Mouse (Mus musculus): ENCODE data around the gene Stx8. TPM values are rescaled to one million over a fixed set of nuclear protein-coding genes. Genes with fewer than 3 reads are reported as not detected.

The Stx8 gene
- total and polyA plus RNA-seq, 2 experiments from 2014 or later: 13.2 to 63.6 TPM

DNA sequence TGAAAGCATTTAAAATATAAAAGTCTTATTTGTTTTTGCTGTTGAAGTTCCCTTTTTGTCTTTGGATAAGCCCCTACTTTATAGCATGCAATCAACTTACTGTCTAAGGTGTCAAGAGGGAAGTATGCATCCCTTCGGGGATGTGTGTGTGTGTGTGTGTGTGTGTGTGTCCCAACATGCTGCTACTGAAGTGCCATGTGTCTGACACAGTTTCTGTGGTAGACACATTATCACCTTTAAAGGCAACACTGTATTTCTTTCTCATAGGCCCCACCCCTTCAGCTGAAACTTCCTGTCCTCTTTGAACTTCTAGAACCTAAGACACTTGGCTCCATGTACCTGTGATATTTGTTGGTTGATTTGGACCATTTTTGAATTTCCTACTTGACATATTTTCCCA, 235.1 kb downstream of the Stx8 start:
- H3K9ac ChIP-seq (replicated peaks; ENCODE audit: low read length, poor library complexity, severe bottlenecking): no peak overlapping the region
- no peak overlapping the region for H3K27ac ChIP-seq (ENCODE audit: low read depth, low read length)
- DNase-seq (ENCODE audit: low spot score): no peak
- H3K27me3 ChIP-seq (ENCODE audit: insufficient read depth, low read length): no peaks in the 10 kb centered on the region
- no peak for TF ChIP-seq CTCF (IDR thresholded peaks at IDR 0.05)
- no peak overlapping the region for H3K4me3 ChIP-seq (ENCODE audit: low read depth, low read length)
- H3K36me3 ChIP-seq (ENCODE audit: insufficient read depth, low read length): no peaks in the 10 kb centered on the region
- H3K9me3 ChIP-seq (ENCODE audit: low read length): no peaks in the 10 kb centered on the region
- no peak for ATAC-seq (ENCODE audit: low FRiP score)
- 0 out of 2 replicates have a peak, but pooled peaks cover under 1% of the 10 kb centered on the region for H3K4me1 ChIP-seq (ENCODE audit: insufficient read depth, low read length)
- 93% methylated on average over 1 of the region's 1 CpGs for WGBS
- H3K4me2 ChIP-seq (ENCODE audit: low read depth, low read length, poor library complexity, severe bottlenecking): no peak overlapping the region

DNA sequence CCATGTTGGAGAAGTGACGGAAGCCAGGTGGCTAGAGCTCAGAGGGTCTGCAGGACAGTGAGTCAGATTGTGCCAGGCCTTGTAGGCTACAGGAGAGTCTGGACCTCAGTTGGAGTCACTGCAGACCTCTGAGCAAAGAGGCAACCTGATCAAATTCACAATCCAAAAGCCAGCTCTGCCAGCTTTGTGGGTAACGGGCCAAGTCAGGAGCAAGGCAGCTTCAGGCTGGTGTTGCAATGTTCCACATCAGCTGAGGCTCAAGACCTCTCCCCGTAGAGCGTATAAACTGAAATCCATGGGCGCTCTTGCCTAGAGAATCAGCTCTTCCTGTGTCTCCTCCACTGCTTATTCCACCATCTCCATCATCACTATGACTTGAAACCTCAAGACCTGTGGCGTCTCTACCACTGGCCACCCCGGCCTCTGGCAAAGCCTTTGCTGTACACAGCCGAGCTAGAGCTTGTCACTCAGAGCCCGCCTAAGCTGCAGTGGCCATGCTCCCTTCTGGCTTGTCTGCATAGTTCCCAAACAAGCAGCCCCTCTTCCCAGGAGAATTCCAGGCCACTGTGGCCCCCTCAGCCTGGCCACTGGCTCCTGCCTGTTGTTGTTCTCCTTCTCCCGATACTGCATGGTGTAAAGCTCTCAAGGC, 235.9 kb downstream of the Stx8 start:
- H3K36me3 ChIP-seq (ENCODE audit: insufficient read depth, low read length): no peaks in the 10 kb centered on the region
- TF ChIP-seq CTCF (IDR thresholded peaks at IDR 0.05): no peak
- no peaks in the 10 kb centered on the region for H3K9me3 ChIP-seq (ENCODE audit: low read length)
- no peaks in the 10 kb centered on the region for H3K27me3 ChIP-seq (ENCODE audit: insufficient read depth, low read length)
- no peak overlapping the region for H3K4me2 ChIP-seq (ENCODE audit: low read depth, low read length, poor library complexity, severe bottlenecking)
- no peak overlapping the region for H3K27ac ChIP-seq (ENCODE audit: low read depth, low read length)
- WGBS: 74% methylated on average over 10 of the region's 10 CpGs
- H3K4me3 ChIP-seq (ENCODE audit: low read depth, low read length): no peak overlapping the region
- no peaks in the 10 kb centered on the region for H3K4me1 ChIP-seq (ENCODE audit: insufficient read depth, low read length)
- H3K9ac ChIP-seq (replicated peaks; ENCODE audit: low read length, poor library complexity, severe bottlenecking): no peak overlapping the region
- DNase-seq (ENCODE audit: low spot score) (no peak), ATAC-seq (ENCODE audit: low FRiP score) (no peak)

DNA sequence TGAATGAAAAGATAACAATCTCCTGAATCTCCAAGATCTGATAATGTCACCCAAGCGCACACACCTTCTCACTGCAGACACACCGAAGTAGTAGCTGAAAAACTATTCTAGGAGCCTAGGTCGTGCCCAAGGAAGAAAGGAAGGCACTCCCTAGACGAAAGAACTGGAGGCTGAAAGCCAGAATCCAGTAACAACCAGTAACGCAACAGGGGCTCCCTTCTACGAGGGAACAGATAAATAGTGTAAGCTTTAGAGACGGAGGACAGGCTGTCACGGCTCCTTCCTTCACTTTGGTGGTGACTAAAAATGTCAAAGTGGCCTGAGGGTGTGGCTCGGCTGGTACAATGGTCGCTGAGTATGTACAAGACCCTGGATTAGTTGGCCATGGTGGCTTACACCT, 236.6 kb downstream of the Stx8 start:
- H3K9me3 ChIP-seq (ENCODE audit: low read length): no peaks in the 10 kb centered on the region
- DNase-seq (ENCODE audit: low spot score) (no peak), ATAC-seq (ENCODE audit: low FRiP score) (no peak)
- no peak for TF ChIP-seq CTCF (IDR thresholded peaks at IDR 0.05)
- H3K9ac ChIP-seq (replicated peaks; ENCODE audit: low read length, poor library complexity, severe bottlenecking): no peak overlapping the region
- 46% methylated on average over 10 of the region's 10 CpGs for WGBS
- no peak overlapping the region for H3K4me2 ChIP-seq (ENCODE audit: low read depth, low read length, poor library complexity, severe bottlenecking)
- no peaks in the 10 kb centered on the region for H3K4me1 ChIP-seq (ENCODE audit: insufficient read depth, low read length)
- no peak overlapping the region for H3K27ac ChIP-seq (ENCODE audit: low read depth, low read length)
- no peak overlapping the region for H3K4me3 ChIP-seq (ENCODE audit: low read depth, low read length)
- H3K36me3 ChIP-seq (ENCODE audit: insufficient read depth, low read length): no peaks in the 10 kb centered on the region
- H3K27me3 ChIP-seq (ENCODE audit: insufficient read depth, low read length): no peaks in the 10 kb centered on the region

DNA sequence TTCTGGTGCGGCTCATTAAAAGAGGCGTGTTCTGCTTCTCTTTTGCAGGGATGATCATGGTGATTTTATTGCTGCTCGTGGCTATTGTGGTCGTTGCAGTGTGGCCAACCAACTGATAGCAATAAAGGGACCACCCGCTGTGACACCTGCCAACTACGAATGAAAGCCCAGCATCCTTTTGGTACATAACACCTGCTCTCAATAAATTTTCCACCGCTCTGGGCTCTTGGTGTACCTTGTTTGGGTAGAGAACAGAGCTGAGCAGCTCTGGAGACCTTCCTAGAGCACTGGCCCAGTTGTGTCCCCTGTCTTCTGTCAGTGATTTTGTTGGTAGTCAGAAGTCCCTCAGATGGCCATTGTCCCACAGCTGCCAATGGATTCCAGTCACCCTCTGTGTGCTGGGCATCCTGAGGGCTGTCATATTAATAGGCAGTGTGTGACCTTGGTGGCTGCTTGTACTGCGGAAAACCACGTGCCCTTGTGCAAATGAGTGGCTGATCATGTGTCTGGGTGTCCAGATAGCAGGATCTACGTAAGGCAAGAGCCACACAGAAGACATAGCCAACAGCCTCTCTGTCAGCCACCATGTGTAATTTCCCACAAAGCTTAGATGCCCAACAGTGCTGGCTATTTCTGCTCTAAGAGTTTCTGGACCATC, 237.8 kb downstream of the Stx8 start:
- Histone ChIP-seq H3K36me3 (ENCODE audit: insufficient read depth, low read length) (no peaks in the 10 kb centered on the region), H3K9ac (replicated peaks; ENCODE audit: low read length, poor library complexity, severe bottlenecking) (no peak overlapping the region), H3K4me1 (ENCODE audit: insufficient read depth, low read length) (0 out of 2 replicates have a peak, but pooled peaks cover 3% of the 10 kb centered on the region), H3K27me3 (ENCODE audit: insufficient read depth, low read length) (no peaks in the 10 kb centered on the region), H3K4me2 (ENCODE audit: low read depth, low read length, poor library complexity, severe bottlenecking) (no peak overlapping the region), H3K27ac (ENCODE audit: low read depth, low read length) (no peak overlapping the region), H3K9me3 (ENCODE audit: low read length) (no peaks in the 10 kb centered on the region), H3K4me3 (ENCODE audit: low read depth, low read length) (no peak overlapping the region)
- DNase-seq (ENCODE audit: low spot score) (no peak), ATAC-seq (ENCODE audit: low FRiP score) (no peak)
- 80% methylated on average over 10 of the region's 10 CpGs for WGBS
- no peak for TF ChIP-seq CTCF (IDR thresholded peaks at IDR 0.05)

DNA sequence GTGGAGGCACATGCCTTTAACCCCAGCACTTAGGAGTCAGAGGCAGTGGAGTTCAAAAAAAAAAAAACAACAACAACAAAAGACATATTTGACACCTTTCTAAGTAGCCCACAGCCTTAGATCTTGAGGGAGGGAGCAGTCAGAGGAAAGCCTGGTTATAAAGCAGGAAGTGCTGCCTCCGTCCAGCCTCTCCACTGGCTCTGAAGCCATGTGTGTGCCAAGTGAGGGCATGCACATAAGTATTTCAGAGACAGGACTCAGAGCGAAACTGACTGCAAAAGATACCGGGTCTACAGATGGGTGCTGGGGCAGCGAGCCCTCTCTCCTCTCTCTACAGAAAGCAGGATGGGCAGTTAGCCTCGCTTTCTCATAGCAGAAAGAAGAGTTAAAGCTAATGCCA, 238.4 kb downstream of the Stx8 start:
- Histone ChIP-seq H3K4me3 (ENCODE audit: low read depth, low read length) (no peak overlapping the region), H3K9me3 (ENCODE audit: low read length) (no peaks in the 10 kb centered on the region), H3K4me2 (ENCODE audit: low read depth, low read length, poor library complexity, severe bottlenecking) (no peak overlapping the region), H3K4me1 (ENCODE audit: insufficient read depth, low read length) (0 out of 2 replicates have a peak, but pooled peaks cover 3% of the 10 kb centered on the region), H3K27ac (ENCODE audit: low read depth, low read length) (no peak overlapping the region), H3K36me3 (ENCODE audit: insufficient read depth, low read length) (no peaks in the 10 kb centered on the region), H3K27me3 (ENCODE audit: insufficient read depth, low read length) (no peaks in the 10 kb centered on the region), H3K9ac (replicated peaks; ENCODE audit: low read length, poor library complexity, severe bottlenecking) (no peak overlapping the region)
- ATAC-seq (ENCODE audit: low FRiP score) (no peak), DNase-seq (ENCODE audit: low spot score) (no peak)
- 91% methylated on average over 5 of the region's 5 CpGs for WGBS
- TF ChIP-seq CTCF (IDR thresholded peaks at IDR 0.05): no peak

DNA sequence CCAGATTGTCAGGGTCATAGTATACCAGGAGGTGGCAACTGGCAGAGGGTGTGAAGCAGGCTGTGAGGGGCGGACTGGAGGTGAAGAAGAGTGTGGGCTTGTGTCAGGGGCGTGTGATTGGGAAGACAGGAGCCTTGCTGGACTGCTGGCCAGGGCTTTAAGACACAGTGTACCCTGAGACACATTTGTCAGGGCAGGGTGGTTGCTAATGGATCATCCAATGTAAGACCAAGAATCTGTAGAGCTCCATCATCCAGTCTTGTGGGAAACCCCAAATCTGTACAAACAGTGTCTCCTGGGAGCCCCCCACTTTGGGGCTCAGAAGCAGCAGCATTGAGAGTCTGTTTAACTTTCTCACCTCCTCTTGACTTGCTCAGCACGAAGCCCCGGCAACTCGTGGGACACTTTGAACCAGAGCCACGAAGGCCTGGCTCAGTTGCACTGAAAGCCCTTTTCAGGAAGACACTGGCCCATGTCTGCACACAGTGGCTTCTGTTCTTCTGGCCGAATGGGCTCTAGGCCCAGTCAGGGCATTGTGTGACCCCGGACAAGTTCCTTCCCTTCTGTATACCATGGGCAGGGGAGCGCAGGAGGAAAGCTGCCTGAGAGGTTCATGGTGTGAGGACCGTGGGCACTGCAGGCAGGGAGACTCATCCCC, 239.7 kb downstream of the Stx8 start:
- H3K9ac ChIP-seq (replicated peaks; ENCODE audit: low read length, poor library complexity, severe bottlenecking): no peak overlapping the region
- H3K4me3 ChIP-seq (ENCODE audit: low read depth, low read length): no peak overlapping the region
- 0 out of 2 replicates have a peak, but pooled peaks cover 3% of the 10 kb centered on the region for H3K4me1 ChIP-seq (ENCODE audit: insufficient read depth, low read length)
- H3K27ac ChIP-seq (ENCODE audit: low read depth, low read length): peak overlapping the region; percentile 44; the same call in 1 of the 2 replicates
- 80% methylated on average over 10 of the region's 10 CpGs for WGBS
- ATAC-seq (ENCODE audit: low FRiP score) (peak; percentile 72), DNase-seq (ENCODE audit: low spot score) (peak; percentile 80)
- no peaks in the 10 kb centered on the region for H3K36me3 ChIP-seq (ENCODE audit: insufficient read depth, low read length)
- no peaks in the 10 kb centered on the region for H3K27me3 ChIP-seq (ENCODE audit: insufficient read depth, low read length)
- no peaks in the 10 kb centered on the region for H3K9me3 ChIP-seq (ENCODE audit: low read length)
- TF ChIP-seq CTCF (IDR thresholded peaks at IDR 0.05): no peak
- no peak overlapping the region for H3K4me2 ChIP-seq (ENCODE audit: low read depth, low read length, poor library complexity, severe bottlenecking)
